Mouse (Mus musculus): ENCODE data around the gene G3bp1.

G3bp1 gene

GRCm38 (mm10) chr11:55465177-55465576 lies 4.3 kb upstream of the G3bp1 start:
- DNase-seq: no peak

GRCm38 (mm10) chr11:55468012-55468411 lies 1.5 kb upstream of the G3bp1 start:
- DNase-seq: no peak

- no peak for DNase-seq
Measured at GRCm38 (mm10) chr11:55468611-55469047, 856 bp upstream of the G3bp1 start.

- DNase-seq: no peak
Measured at GRCm38 (mm10) chr11:55469923-55470691, 622 bp downstream of the G3bp1 start.

GRCm38 (mm10) chr11:55470761-55471160 lies 1.3 kb downstream of the G3bp1 start:
- no peak for DNase-seq

- DNase-seq: no peak
Measured at GRCm38 (mm10) chr11:55471467-55471866, 2.0 kb downstream of the G3bp1 start.

- no peak for DNase-seq
Measured at GRCm38 (mm10) chr11:55473219-55473618, 3.7 kb downstream of the G3bp1 start.

- no peak for DNase-seq
Measured at GRCm38 (mm10) chr11:55485443-55485842, 16.0 kb downstream of the G3bp1 start.

GRCm38 (mm10) chr11:55496158-55496557 lies 26.7 kb downstream of the G3bp1 start:
- no peak for DNase-seq

- peak; percentile 70 for DNase-seq
Measured at GRCm38 (mm10) chr11:55497885-55498284, 28.4 kb downstream of the G3bp1 start.

GRCm38 (mm10) chr11:55501955-55502531 lies 32.6 kb downstream of the G3bp1 start:
- DNase-seq: no peak

GRCm38 (mm10) chr11:55502886-55503285 lies 33.4 kb downstream of the G3bp1 start:
- no peak for DNase-seq

- DNase-seq: no peak
Measured at GRCm38 (mm10) chr11:55505485-55505884, 36.0 kb downstream of the G3bp1 start.

- peak; percentile 68 for DNase-seq
Measured at GRCm38 (mm10) chr11:55511374-55511773, 41.9 kb downstream of the G3bp1 start.

GRCm38 (mm10) chr11:55517666-55518065 lies 48.2 kb downstream of the G3bp1 start:
- DNase-seq: no peak

- DNase-seq: peak; percentile 93
Measured at GRCm38 (mm10) chr11:55518806-55519674, 49.6 kb downstream of the G3bp1 start.

- no peak for DNase-seq
Measured at GRCm38 (mm10) chr11:55530741-55531140, 61.3 kb downstream of the G3bp1 start.

- peak; percentile 77 for DNase-seq
Measured at GRCm38 (mm10) chr11:55533378-55533777, 63.9 kb downstream of the G3bp1 start.

GRCm38 (mm10) chr11:55534766-55535165 lies 65.3 kb downstream of the G3bp1 start:
- peak; percentile 66 for DNase-seq

- no peak for DNase-seq
Measured at GRCm38 (mm10) chr11:55542128-55542527, 72.6 kb downstream of the G3bp1 start.

GRCm38 (mm10) chr11:55542671-55543070 lies 73.2 kb downstream of the G3bp1 start:
- no peak for DNase-seq

GRCm38 (mm10) chr11:55545690-55546089 lies 76.2 kb downstream of the G3bp1 start:
- DNase-seq: no peak

All from retina, postnatal 1 day (tissue).